Comparison of ENCODE assay signal across 17 mouse cellular contexts in genomic region chr15:40007844-40008243, GRCm38 (mm10).
DNase-seq lines count a peak whose midpoint lies in the region; ATAC-seq and TF ChIP-seq lines count a peak whose summit lies in the region.
"Had no signal": no experiment of that assay in that cellular context is flagged by ENCODE, and none has a peak within 500 bp of the region (broad histone marks: within the 10 kb centered on the region; RNA-seq: fewer than 3 reads in every experiment).

No protein-coding gene starts in this region.

- no peak for DNase-seq in heart, postnatal 25 days (ENCODE audit: low spot score)
- no peak for DNase-seq in limb, embryonic 11.5 days (ENCODE audit: low spot score)
- no peak for DNase-seq in limb, embryonic 10.5 days (ENCODE audit: low spot score)
- peak; percentile 52 for DNase-seq in embryo, embryonic 10.5 days (ENCODE audit: low spot score)
- peak; percentile 5 for DNase-seq in hindlimb bud, embryonic 11.5 days (ENCODE audit: extremely low spot score, low read depth, low spot score)
- no peak for DNase-seq in thymus, adult 2 months
- no peak for DNase-seq in ovary, postnatal 14 days (ENCODE audit: low spot score)
- DNase-seq: cerebellum, adult 11-12 months; forebrain, postnatal 0 days; layer of hippocampus, postnatal 36 days; left cerebral cortex, postnatal 4 days; thymus, postnatal 4 days had no signal

- H3K36me3 ChIP-seq in heart, embryonic 12.5 days: no peaks in the 10 kb centered on the region
- no peaks in the 10 kb centered on the region for H3K36me3 ChIP-seq in limb, embryonic 11.5 days (ENCODE audit: control insufficient read depth, insufficient read depth, low read length)
- H3K36me3 ChIP-seq in limb, embryonic 10.5 days: no peaks in the 10 kb centered on the region
- H3K36me3 ChIP-seq in thymus, adult 2 months (ENCODE audit: control insufficient read depth, insufficient read depth, low read length): no peaks in the 10 kb centered on the region
- H3K36me3 ChIP-seq: liver, embryonic 15.5 days; midbrain, embryonic 12.5 days had no signal

- 8% methylated on average over 5 of the region's 5 CpGs for whole genome bisulfite sequencing in heart, embryonic 12.5 days
- 5% methylated on average over 5 of the region's 5 CpGs for WGBS in limb, embryonic 11.5 days
- WGBS in limb, embryonic 10.5 days: 5% methylated on average over 5 of the region's 5 CpGs
- WGBS in thymus, adult 2 months: 78% methylated on average over 5 of the region's 5 CpGs

- no peak for TF ChIP-seq CTCF in thymus, adult 2 months (IDR thresholded peaks at IDR 0.05; ENCODE audit: borderline replicate concordance, control insufficient read depth, extremely low read depth, insufficient read depth, low read length, poor library complexity)

- H3K4me1 ChIP-seq in heart, embryonic 12.5 days (replicated peaks): peaks cover 13% of the 10 kb centered on the region; the same call in 1 of the 2 replicates
- H3K4me1 ChIP-seq in limb, embryonic 11.5 days (ENCODE audit: control insufficient read depth, insufficient read depth, low read length): 0 out of 2 replicates have a peak, but pooled peaks cover 2% of the 10 kb centered on the region
- peaks cover 10% of the 10 kb centered on the region for H3K4me1 ChIP-seq in limb, embryonic 10.5 days
- H3K4me1 ChIP-seq in thymus, adult 2 months (replicated peaks; ENCODE audit: control insufficient read depth, insufficient read depth, low read length): no peaks in the 10 kb centered on the region
- H3K4me1 ChIP-seq: liver, embryonic 15.5 days; midbrain, embryonic 12.5 days had no signal

- TF ChIP-seq POLR2A in thymus, adult 2 months (IDR thresholded peaks at IDR 0.05; ENCODE audit: control insufficient read depth, extremely low read depth, insufficient read depth, low read length, poor library complexity): no peak

- H3K4me2 ChIP-seq in heart, embryonic 12.5 days: peak overlapping the region; percentile 17
- no peak overlapping the region for H3K4me2 ChIP-seq in limb, embryonic 11.5 days (ENCODE audit: low read depth, severe bottlenecking)
- H3K4me2 ChIP-seq: liver, embryonic 15.5 days; midbrain, embryonic 12.5 days had no signal

- intact Hi-C loops in heart, postnatal 25 days (cut with DNase I): no loop called here

- no peaks in the 10 kb centered on the region for H3K9me3 ChIP-seq in heart, embryonic 12.5 days (replicated peaks)
- H3K9me3 ChIP-seq in limb, embryonic 11.5 days (ENCODE audit: control insufficient read depth, low read length): no peaks in the 10 kb centered on the region
- no peaks in the 10 kb centered on the region for H3K9me3 ChIP-seq in limb, embryonic 10.5 days (replicated peaks)
- H3K9me3 ChIP-seq: liver, embryonic 15.5 days; midbrain, embryonic 12.5 days had no signal

- peak overlapping the region; percentile 36; the same call in 1 of the 2 replicates for H3K9ac ChIP-seq in heart, embryonic 12.5 days
- H3K9ac ChIP-seq in limb, embryonic 11.5 days (ENCODE audit: low read length): no peak overlapping the region
- H3K9ac ChIP-seq: forebrain, postnatal 0 days; liver, embryonic 15.5 days; midbrain, embryonic 12.5 days had no signal

- H3K4me3 ChIP-seq in heart, embryonic 12.5 days: no peak overlapping the region
- no peak overlapping the region for H3K4me3 ChIP-seq in limb, embryonic 11.5 days (ENCODE audit: low read depth, low read length)
- no peak overlapping the region for H3K4me3 ChIP-seq in limb, embryonic 10.5 days
- H3K4me3 ChIP-seq in thymus, adult 2 months (ENCODE audit: control insufficient read depth, insufficient read depth, low read length): no peak overlapping the region
- H3K4me3 ChIP-seq: liver, embryonic 15.5 days; midbrain, embryonic 12.5 days had no signal

- H3K27me3 ChIP-seq in heart, embryonic 12.5 days (replicated peaks): no peaks in the 10 kb centered on the region
- no peaks in the 10 kb centered on the region for H3K27me3 ChIP-seq in limb, embryonic 11.5 days (ENCODE audit: control insufficient read depth, insufficient read depth, low read length)
- H3K27me3 ChIP-seq in limb, embryonic 10.5 days (ENCODE audit: low read depth, poor library complexity, severe bottlenecking): no peaks in the 10 kb centered on the region
- H3K27me3 ChIP-seq in thymus, adult 2 months (ENCODE audit: control insufficient read depth, insufficient read depth, low read length): no peaks in the 10 kb centered on the region
- H3K27me3 ChIP-seq: liver, embryonic 15.5 days; midbrain, embryonic 12.5 days; Patski had no signal

- no peak for ATAC-seq in heart, embryonic 12.5 days (ENCODE audit: insufficient number of reproducible peaks, low FRiP score)
- peak; percentile 39; the same call in 1 of the 2 replicates for ATAC-seq in limb, embryonic 11.5 days (ENCODE audit: insufficient number of reproducible peaks, low FRiP score, low TSS enrichment, low read depth)
- ATAC-seq: forebrain, postnatal 0 days; inflammation-experienced regulatory T-cells, adult 6 months; Patski had no signal

- no peak overlapping the region for H3K27ac ChIP-seq in heart, embryonic 12.5 days (ENCODE audit: poor library complexity, severe bottlenecking)
- H3K27ac ChIP-seq in limb, embryonic 11.5 days (replicated peaks; ENCODE audit: low read depth, low read length): no peak overlapping the region
- no peak overlapping the region for H3K27ac ChIP-seq in limb, embryonic 10.5 days
- H3K27ac ChIP-seq in thymus, adult 2 months (ENCODE audit: control insufficient read depth, insufficient read depth, low read length): no peak overlapping the region
- H3K27ac ChIP-seq: liver, embryonic 15.5 days; midbrain, embryonic 12.5 days had no signal

Comparison
In these comparisons a context has a peak if more than half of its experiments do, and no peak if none do; other contexts are left out.
1. DNase-seq: peak in embryo, embryonic 10.5 days (single experiment) and hindlimb bud, embryonic 11.5 days (single experiment); none in heart, postnatal 25 days (single experiment), limb, embryonic 11.5 days (single experiment), limb, embryonic 10.5 days (single experiment), thymus, adult 2 months (single experiment) and ovary, postnatal 14 days (single experiment).